Mouse (Mus musculus) megakaryocyte, embryonic 14.5 days (primary cell): Measurements from ENCODE around the gene Asb4. TPM values are rescaled to one million over a fixed set of nuclear protein-coding genes. Genes with fewer than 3 reads are reported as not detected.

Source experiments
- H3K27me3 ChIP-seq: replicated peaks from 2 replicates; pipeline ENCODE3; 2012; ENCODE audit warnings: inconsistent platforms
- H3K36me3 ChIP-seq: replicated peaks from 2 replicates; pipeline ENCODE3; 2012; ENCODE audit warnings: low read length, inconsistent platforms, mixed read lengths
- H3K4me1 ChIP-seq: 2 replicates; pipeline ENCODE4 v1.6.1; 2012; ENCODE audit warnings: inconsistent platforms
- H3K4me3 ChIP-seq: replicated peaks from 2 replicates; pipeline ENCODE3; 2012; ENCODE audit warnings: moderate library complexity, mild to moderate bottlenecking, inconsistent platforms
- H3K9me3 ChIP-seq: 2 replicates; pipeline ENCODE4 v1.6.1; 2012; ENCODE audit warnings: inconsistent platforms
- FLI1 ChIP-seq: IDR thresholded peaks from 2 replicates; pipeline ENCODE4 v1.6.1; 2012; ENCODE audit warnings: low read length, inconsistent platforms, mixed read lengths
- GATA1 ChIP-seq: IDR thresholded peaks from 3 replicates; pipeline ENCODE4 v1.6.1; 2012; ENCODE audit warnings: mixed read lengths, low read length, inconsistent platforms, borderline replicate concordance
- polyA plus RNA-seq: library from polyadenylated mRNA; stranded (reverse); fragments of >175 nt; gene quantifications from 2 replicates; pipeline ENCODE4 v1.2.3, GENCODE M21; 2012; ENCODE audit warnings: low replicate concordance; ENCODE audit not compliant: insufficient read depth

The Asb4 gene
- polyA plus RNA-seq, 1 experiment, result not detected

- TF ChIP-seq GATA1 (no peak), FLI1 (no peak)
- H3K36me3 ChIP-seq, result no peaks in the 10 kb centered on the region
- peak overlapping the region; percentile 65 for H3K4me3 ChIP-seq
- H3K27me3 ChIP-seq, result peaks cover 4% of the 10 kb centered on the region
- H3K9me3 ChIP-seq, result no peaks in the 10 kb centered on the region
- peaks cover 16% of the 10 kb centered on the region for H3K4me1 ChIP-seq
Measured at GRCm38 (mm10) chr6:5379048-5379447, 4.1 kb upstream of the Asb4 start.

GRCm38 (mm10) chr6:5379781-5380623, 3.2 kb upstream of the Asb4 start:
- Histone ChIP-seq H3K4me1 (peaks cover 20% of the 10 kb centered on the region), H3K27me3 (peaks cover 4% of the 10 kb centered on the region), H3K36me3 (no peaks in the 10 kb centered on the region), H3K4me3 (no peak overlapping the region), H3K9me3 (no peaks in the 10 kb centered on the region)
- TF ChIP-seq FLI1, result no peak
- no peak for TF ChIP-seq GATA1

GRCm38 (mm10) chr6:5380624-5381252, 2.4 kb upstream of the Asb4 start:
- Histone ChIP-seq H3K27me3 (peaks cover 4% of the 10 kb centered on the region), H3K36me3 (no peaks in the 10 kb centered on the region), H3K9me3 (no peaks in the 10 kb centered on the region), H3K4me1 (peaks cover 23% of the 10 kb centered on the region), H3K4me3 (no peak overlapping the region)
- no peak for TF ChIP-seq FLI1
- no peak for TF ChIP-seq GATA1

GRCm38 (mm10) chr6:5381918-5382582, 1.1 kb upstream of the Asb4 start:
- no peak overlapping the region for H3K4me3 ChIP-seq
- H3K36me3 ChIP-seq, result no peaks in the 10 kb centered on the region
- no peaks in the 10 kb centered on the region for H3K9me3 ChIP-seq
- peaks cover 4% of the 10 kb centered on the region for H3K27me3 ChIP-seq
- no peak for TF ChIP-seq FLI1
- TF ChIP-seq GATA1, result no peak
- H3K4me1 ChIP-seq, result peaks cover 23% of the 10 kb centered on the region

GRCm38 (mm10) chr6:5382583-5383215, 487 bp upstream of the Asb4 start:
- no peaks in the 10 kb centered on the region for H3K36me3 ChIP-seq
- no peak for TF ChIP-seq GATA1
- peaks cover 4% of the 10 kb centered on the region for H3K27me3 ChIP-seq
- no peaks in the 10 kb centered on the region for H3K9me3 ChIP-seq
- H3K4me1 ChIP-seq, result peaks cover 23% of the 10 kb centered on the region
- H3K4me3 ChIP-seq, result no peak overlapping the region

- Histone ChIP-seq H3K36me3 (no peaks in the 10 kb centered on the region), H3K9me3 (no peaks in the 10 kb centered on the region), H3K4me1 (peaks cover 21% of the 10 kb centered on the region), H3K27me3 (peaks cover 4% of the 10 kb centered on the region), H3K4me3 (peak overlapping the region; percentile 38)
- TF ChIP-seq GATA1, result no peak
- TF ChIP-seq FLI1, result no peak
Measured at GRCm38 (mm10) chr6:5384178-5384490, 948 bp downstream of the Asb4 start.

- TF ChIP-seq GATA1 (no peak), FLI1 (no peak)
- H3K36me3 ChIP-seq, result no peaks in the 10 kb centered on the region
- H3K4me3 ChIP-seq, result no peak overlapping the region
- peaks cover 4% of the 10 kb centered on the region for H3K27me3 ChIP-seq
- H3K4me1 ChIP-seq, result peaks cover 15% of the 10 kb centered on the region
- H3K9me3 ChIP-seq, result no peaks in the 10 kb centered on the region
Measured at GRCm38 (mm10) chr6:5385161-5385640, 2.0 kb downstream of the Asb4 start.

GRCm38 (mm10) chr6:5386486-5386885, 3.3 kb downstream of the Asb4 start:
- Histone ChIP-seq H3K4me3 (no peak overlapping the region), H3K4me1 (peaks cover 19% of the 10 kb centered on the region), H3K27me3 (peaks cover 8% of the 10 kb centered on the region), H3K9me3 (no peaks in the 10 kb centered on the region), H3K36me3 (no peaks in the 10 kb centered on the region)
- TF ChIP-seq FLI1 (no peak), GATA1 (no peak)

GRCm38 (mm10) chr6:5387396-5387795, 4.2 kb downstream of the Asb4 start:
- no peaks in the 10 kb centered on the region for H3K9me3 ChIP-seq
- H3K27me3 ChIP-seq, result peaks cover 8% of the 10 kb centered on the region
- no peak overlapping the region for H3K4me3 ChIP-seq
- H3K4me1 ChIP-seq, result peaks cover 19% of the 10 kb centered on the region
- TF ChIP-seq FLI1, result no peak
- TF ChIP-seq GATA1, result no peak
- no peaks in the 10 kb centered on the region for H3K36me3 ChIP-seq
